Mouse (Mus musculus) layer of hippocampus, adult 8-10 months (tissue): ENCODE data around the gene Efcab6. TPM values are rescaled to one million over a fixed set of nuclear protein-coding genes. Genes with fewer than 3 reads are reported as not detected.

Experiments
- DNase-seq, 2 experiments: peaks; one replicate each; pipeline ENCODE4 v3.0.0; 2022; ENCODE audit warnings: low spot score in 2 of 2
- total RNA-seq, 4 experiments: library from RNA; stranded (reverse); gene quantifications; 2 replicates each; pipeline ENCODE4 v1.2.4; 2022

The Efcab6 gene
- total RNA-seq, 4 experiments from 2014 or later: 5.0 to 8.6 (median 6.2) TPM

GRCm38 (mm10) chr15:84065701-84066100 lies 522 bp upstream of the Efcab6 start:
- no peak for DNase-seq

GRCm38 (mm10) chr15:84058841-84059240 lies 6.3 kb downstream of the Efcab6 start:
- no peak for DNase-seq

- DNase-seq: no peak
Measured at GRCm38 (mm10) chr15:84056083-84056482, 9.1 kb downstream of the Efcab6 start.

- peak; percentile 65 to 82 for DNase-seq
Measured at GRCm38 (mm10) chr15:84053859-84054258, 11.3 kb downstream of the Efcab6 start.

- DNase-seq: no peak
Measured at GRCm38 (mm10) chr15:84053240-84053639, 11.9 kb downstream of the Efcab6 start.

- DNase-seq: no peak
Measured at GRCm38 (mm10) chr15:84052390-84052789, 12.8 kb downstream of the Efcab6 start.

GRCm38 (mm10) chr15:84049570-84049969 lies 15.6 kb downstream of the Efcab6 start:
- DNase-seq: no peak

GRCm38 (mm10) chr15:84045562-84045961 lies 19.6 kb downstream of the Efcab6 start:
- no peak for DNase-seq

- no peak for DNase-seq
Measured at GRCm38 (mm10) chr15:84037067-84037466, 28.1 kb downstream of the Efcab6 start.

GRCm38 (mm10) chr15:84025651-84026050 lies 39.5 kb downstream of the Efcab6 start:
- no peak for DNase-seq

GRCm38 (mm10) chr15:84024851-84025250 lies 40.3 kb downstream of the Efcab6 start:
- no peak for DNase-seq

GRCm38 (mm10) chr15:84009366-84010083 lies 55.7 kb downstream of the Efcab6 start:
- DNase-seq: no peak

- no peak for DNase-seq
Measured at GRCm38 (mm10) chr15:84004306-84004705, 60.9 kb downstream of the Efcab6 start.

- DNase-seq: no peak
Measured at GRCm38 (mm10) chr15:83999071-83999470, 66.1 kb downstream of the Efcab6 start.

GRCm38 (mm10) chr15:83998586-83998985 lies 66.6 kb downstream of the Efcab6 start:
- no peak for DNase-seq

- DNase-seq: peak; percentile 77 to 83
Measured at GRCm38 (mm10) chr15:83998115-83998514, 67.1 kb downstream of the Efcab6 start.

- no peak for DNase-seq
Measured at GRCm38 (mm10) chr15:83997550-83997949, 67.6 kb downstream of the Efcab6 start.

GRCm38 (mm10) chr15:83996864-83997263 lies 68.3 kb downstream of the Efcab6 start:
- no peak for DNase-seq

GRCm38 (mm10) chr15:83992191-83992590 lies 73.0 kb downstream of the Efcab6 start:
- no peak for DNase-seq

- no peak for DNase-seq
Measured at GRCm38 (mm10) chr15:83991461-83991860, 73.7 kb downstream of the Efcab6 start.

- no peak for DNase-seq
Measured at GRCm38 (mm10) chr15:83989241-83989640, 75.9 kb downstream of the Efcab6 start.

- DNase-seq: no peak
Measured at GRCm38 (mm10) chr15:83988087-83988486, 77.1 kb downstream of the Efcab6 start.

- no peak for DNase-seq
Measured at GRCm38 (mm10) chr15:83982186-83982936, 82.8 kb downstream of the Efcab6 start.
